Mouse (Mus musculus) embryonic facial prominence, embryonic 13.5 days (tissue): ENCODE measurements around the gene Tial1. TPM values are rescaled to one million over a fixed set of nuclear protein-coding genes. Genes with fewer than 3 reads are reported as not detected.

Experiments
- ATAC-seq: fragments of 200-750 bp; cut with Nextera tagmentation; 2 replicates; pipeline ENCODE4 v1.8.0; 2017; ENCODE audit warnings: low read depth; ENCODE audit not compliant: insufficient number of reproducible peaks, insufficient read depth, low FRiP score, low TSS enrichment
- H3K27ac ChIP-seq: fragments of 300-500 bp; sonication (generic); 2 replicates; pipeline ENCODE4 v1.5.1; 2015; ENCODE audit warnings: moderate library complexity, mild to moderate bottlenecking, inconsistent platforms
- H3K27me3 ChIP-seq: fragments of 300-500 bp; sonication (generic); 2 replicates; pipeline ENCODE4 v1.6.1; 2015; ENCODE audit warnings: mild to moderate bottlenecking, inconsistent platforms
- H3K36me3 ChIP-seq: fragments of 300-500 bp; sonication (generic); 2 replicates; pipeline ENCODE4 v1.6.1; 2015; ENCODE audit warnings: mild to moderate bottlenecking, inconsistent platforms
- H3K4me1 ChIP-seq: fragments of 300-500 bp; sonication (generic); 2 replicates; pipeline ENCODE4 v1.6.1; 2015; ENCODE audit warnings: inconsistent platforms
- H3K4me2 ChIP-seq: fragments of 300-500 bp; sonication (generic); 2 replicates; pipeline ENCODE4 v1.6.1; 2015; ENCODE audit warnings: moderate library complexity, mild to moderate bottlenecking, inconsistent platforms
- H3K4me3 ChIP-seq: fragments of 300-500 bp; sonication (generic); 2 replicates; pipeline ENCODE4 v1.5.1; 2015; ENCODE audit warnings: mild to moderate bottlenecking, inconsistent platforms
- H3K9ac ChIP-seq: fragments of 300-500 bp; sonication (generic); 2 replicates; pipeline ENCODE4 v1.6.1; 2015; ENCODE audit warnings: mild to moderate bottlenecking, inconsistent platforms
- H3K9me3 ChIP-seq: fragments of 300-500 bp; sonication (generic); 2 replicates; pipeline ENCODE4 v1.6.1; 2016; ENCODE audit warnings: inconsistent platforms
- WGBS: fragments of 180-500 bp; shearing (Covaris S2); methylation state at CpG from one replicate; pipeline ENCODE4 v1.1.7; 2015; ENCODE audit warnings: mixed read lengths; 5-methylcytosine and 5-hydroxymethylcytosine counted together
- microRNA-seq: library from miRNA; unstranded; fragments of <30 nt; microRNA quantifications from one replicate; pipeline ENCODE4, GENCODE M21; 2016
- polyA plus RNA-seq: library from polyadenylated mRNA; unstranded; fragments of >200 nt; fragmentation: Nextera tagmentation; extraction: Ambion mirVana; gene quantifications from 2 replicates; pipeline ENCODE4 v1.2.1, GENCODE M21; 2015

The Tial1 gene
- polyA plus RNA-seq, 1 experiment from 2014 or later = 37.9 TPM

DNA sequence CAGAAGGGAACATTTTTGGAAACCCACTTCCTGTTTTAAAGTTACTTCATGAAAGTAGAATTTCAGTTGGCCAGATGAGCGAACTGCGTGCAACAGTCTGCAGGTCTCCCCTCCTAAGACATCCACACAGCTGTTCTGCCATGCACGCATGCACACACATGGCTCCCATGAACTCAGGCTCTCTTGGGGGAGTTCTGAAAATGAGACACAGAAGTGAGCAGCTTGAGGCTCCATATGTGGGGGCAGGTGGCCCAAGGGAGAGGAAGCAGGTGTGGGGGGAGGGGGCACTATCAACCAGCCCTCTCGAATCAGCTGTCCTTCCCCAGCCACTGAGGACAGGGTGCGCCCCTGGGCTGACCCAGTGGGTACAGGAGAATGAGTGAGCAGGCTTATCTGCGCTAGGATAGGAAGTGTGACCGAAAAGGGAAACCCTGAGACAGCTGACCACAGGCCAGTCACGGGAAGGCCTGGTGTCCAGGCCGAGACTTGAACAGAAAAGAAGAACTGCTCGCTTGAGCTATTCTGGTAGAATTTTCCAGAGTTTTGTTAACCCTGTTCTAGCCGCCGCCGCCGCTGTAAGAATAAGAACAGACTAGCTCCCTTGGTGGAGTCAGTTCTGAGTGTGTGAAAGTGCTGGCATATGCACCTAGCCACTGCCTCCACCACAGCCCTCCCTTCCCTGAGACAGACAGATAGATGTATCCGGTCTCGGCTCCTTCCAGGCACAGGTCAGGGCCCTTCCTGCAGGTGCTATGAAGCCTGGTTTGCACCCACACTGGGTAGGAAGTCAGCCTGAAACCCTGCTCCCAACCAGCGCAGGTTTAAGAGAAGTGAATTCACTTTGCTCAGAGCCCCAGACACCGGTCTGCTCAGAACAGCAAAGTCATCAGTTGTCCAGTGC is 69.2 kb downstream of the Tial1 start:
- Histone ChIP-seq H3K4me1 (peaks cover 35% of the 10 kb centered on the region), H3K4me3 (no peak overlapping the region), H3K9ac (no peak overlapping the region), H3K9me3 (no peaks in the 10 kb centered on the region), H3K36me3 (no peaks in the 10 kb centered on the region), H3K27me3 (no peaks in the 10 kb centered on the region), H3K27ac (peak overlapping the region; percentile 22; the same call in 1 of the 2 replicates), H3K4me2 (no peak overlapping the region)
- 67% methylated on average over 18 of the region's 18 CpGs for WGBS
- ATAC-seq = no peak

GRCm38 (mm10) chr7:128391267-128392057 is 70.1 kb downstream of the Tial1 start:
- H3K27me3 ChIP-seq = no peaks in the 10 kb centered on the region
- no peaks in the 10 kb centered on the region for H3K9me3 ChIP-seq
- H3K4me1 ChIP-seq = peaks cover 35% of the 10 kb centered on the region
- H3K4me2 ChIP-seq = no peak overlapping the region
- no peak overlapping the region for H3K9ac ChIP-seq
- ATAC-seq = no peak
- H3K36me3 ChIP-seq = no peaks in the 10 kb centered on the region
- no peak overlapping the region for H3K4me3 ChIP-seq
- WGBS = 40% methylated on average over 12 of the region's 12 CpGs
- H3K27ac ChIP-seq = no peak overlapping the region

Small RNA genes within 50 kb of the gene (microRNA-seq; reads per million reads assigned to microRNA genes)
- gene Gm24365 = not detected

Other genes starting within 250 kb of the Tial1 start
- gene Armc5, start 224.4 kb downstream of the Tial1 start, polyA plus RNA-seq = 16.3 and 17.7 TPM in 2 replicates
- gene 9130023H24Rik, start 223.7 kb downstream of the Tial1 start, polyA plus RNA-seq = 8.8 and 9.3 TPM in 2 replicates
- gene Tgfb1i1, start 214.9 kb downstream of the Tial1 start, polyA plus RNA-seq = 50.4 and 52.5 TPM in 2 replicates
- gene Slc5a2, start 196.1 kb downstream of the Tial1 start, polyA plus RNA-seq = 0.42 TPM in 1 of 2 replicates, not detected in the other
- 22.1 and 26.1 TPM in 2 replicates for gene BC017158, start 163.5 kb downstream of the Tial1 start, polyA plus RNA-seq
- gene Rgs10, start 43.0 kb downstream of the Tial1 start, polyA plus RNA-seq = 11.7 and 12.3 TPM in 2 replicates
- gene Bag3, start 61.9 kb upstream of the Tial1 start, polyA plus RNA-seq = 13.5 and 14.4 TPM in 2 replicates
- 25.3 TPM in 2 replicates for gene Inpp5f, start 149.6 kb upstream of the Tial1 start, polyA plus RNA-seq